Mouse (Mus musculus) large intestine, adult 2 months (tissue): ENCODE measurements around the gene Utp4. TPM values are rescaled to one million over a fixed set of nuclear protein-coding genes. Genes with fewer than 3 reads are reported as not detected.

Experiments used
- polyA plus RNA-seq: library from polyadenylated mRNA; depleted of rRNA; stranded (reverse); fragments of >200 nt; gene quantifications from 2 replicates; pipeline ENCODE4 v1.2.3, GENCODE M21; 2012; rRNA removed

Utp4 gene
- polyA plus RNA-seq, 1 experiment, result 17.1 TPM

Other genes with a start within 250 kb of the Utp4 start
- 1.8 and 2.8 TPM in 2 replicates for gene Tango6, start 210.6 kb upstream of the Utp4 start, polyA plus RNA-seq
- gene Has3, start 23.4 kb upstream of the Utp4 start, polyA plus RNA-seq, result 0.25 and 0.34 TPM in 2 replicates
- 2.2 and 3.9 TPM in 2 replicates for gene Sntb2, start 42.1 kb downstream of the Utp4 start, polyA plus RNA-seq
- gene Vps4a, start 137.6 kb downstream of the Utp4 start, polyA plus RNA-seq, result 24.0 and 25.8 TPM in 2 replicates
- gene Pdf, start 155.0 kb downstream of the Utp4 start, polyA plus RNA-seq, result 18.0 and 21.9 TPM in 2 replicates
- 28.5 and 33.1 TPM in 2 replicates for gene Cog8, start 163.1 kb downstream of the Utp4 start, polyA plus RNA-seq
- gene Nip7, start 163.2 kb downstream of the Utp4 start, polyA plus RNA-seq, result 28.4 and 31.3 TPM in 2 replicates
- 7.5 and 18.0 TPM in 2 replicates for gene Tmed6, start 172.0 kb downstream of the Utp4 start, polyA plus RNA-seq
- gene Terf2, start 202.9 kb downstream of the Utp4 start, polyA plus RNA-seq, result 7.6 and 9.6 TPM in 2 replicates